Mouse (Mus musculus): ENCODE measurements around the gene Asxl2. TPM values are rescaled to one million over a fixed set of nuclear protein-coding genes. Genes with fewer than 3 reads are reported as not detected.

Asxl2 gene
- 15.2 and 17.2 TPM in 2 replicates for total RNA-seq (2012; rRNA removed)
- 11.6 and 13.7 TPM in 2 replicates for total RNA-seq (2014; rRNA removed)
- polyA plus RNA-seq (2012; ENCODE audit: insufficient read length, low read depth) = 17.1 and 18.9 TPM in 2 replicates

GRCm38 (mm10) chr12:3426530-3427034, at the start of gene Asxl2:
Gene Asxl2, plus strand, starts transcription at chr12:3426857.
- H3K4me1 ChIP-seq (ENCODE audit: control insufficient read depth in 1 of 2, insufficient read depth in 2 of 2) = peaks cover 7 to 35% of the 10 kb centered on the region in 2 experiments
- no peaks in the 10 kb centered on the region for H3K27me3 ChIP-seq (replicated peaks)
- H3K79me2 ChIP-seq (replicated peaks; ENCODE audit: control insufficient read depth, extremely low read depth, insufficient read depth, poor library complexity, severe bottlenecking) = peaks cover 78% of the 10 kb centered on the region
- peak within 1 kb of the TSS; percentile 98 for H3K4me2 ChIP-seq (ENCODE audit: insufficient read depth, low read depth, poor library complexity, severe bottlenecking)
- H3K27ac ChIP-seq (ENCODE audit: insufficient read depth, low read depth) = peak within 1 kb of the TSS; percentile 96
- H3K36me3 ChIP-seq (replicated peaks in 1 of 2; ENCODE audit: control insufficient read depth in 1 of 2, insufficient read depth in 1 of 2, low read length in 1 of 2) = peaks cover 10 to 23% of the 10 kb centered on the region in 2 experiments
- no peaks in the 10 kb centered on the region for H3K9me3 ChIP-seq (replicated peaks; ENCODE audit: low read length)
- dilution Hi-C loops (cut with MboI; ENCODE audit: extremely low pct_ligation_motif_present, extremely low pct_unique_long_range_greater_than_20kb, low sequenced_read_pairs) (no loop called here), in situ Hi-C loops (cut with MboI; ENCODE audit: low pct_ligation_motif_present, low pct_unique_long_range_greater_than_20kb, low sequenced_read_pairs) (no loop called here)
- peak; percentile 75; the same call in 1 of the 2 replicates for TF ChIP-seq KAT2A (IDR thresholded peaks at IDR 0.05; ENCODE audit: insufficient replicate concordance, low read length)
- TF ChIP-seq POLR2A (IDR thresholded peaks at IDR 0.05; ENCODE audit: low read depth, low read length) = peak; percentile 93
- no peak for TF ChIP-seq JUN (IDR thresholded peaks at IDR 0.05; ENCODE audit: insufficient read depth, low read depth, low read length)
- TF ChIP-seq BHLHE40 (IDR thresholded peaks at IDR 0.05; ENCODE audit: low read depth, low read length) = peak; percentile 99
- TF ChIP-seq PAX5 (IDR thresholded peaks at IDR 0.05; ENCODE audit: low read length) = no peak
- TF ChIP-seq MYC (IDR thresholded peaks at IDR 0.05; ENCODE audit: low read depth, low read length) = peak; percentile 81
- peak; percentile 85 for TF ChIP-seq SIN3A (IDR thresholded peaks at IDR 0.05; ENCODE audit: low read length)
- peak; percentile 63 for TF ChIP-seq IRF4 (IDR thresholded peaks at IDR 0.05; ENCODE audit: low read depth, low read length)
- TF ChIP-seq TCF12 (IDR thresholded peaks at IDR 0.05; ENCODE audit: low read depth, low read length) = peak; percentile 93
- no peak for TF ChIP-seq ZKSCAN1 (IDR thresholded peaks at IDR 0.05; ENCODE audit: borderline replicate concordance, low read depth, low read length)
- TF ChIP-seq MEF2A (IDR thresholded peaks at IDR 0.05; ENCODE audit: borderline replicate concordance, low read depth, low read length) = peak; percentile 81; the same call in 1 of the 2 replicates
- TF ChIP-seq MAZ (IDR thresholded peaks at IDR 0.05; ENCODE audit: low read depth, low read length) = peak; percentile 66; the same call in 1 of the 2 replicates
- no peak for TF ChIP-seq CTCF (conservative IDR thresholded peaks at IDR 0.05 in 1 of 2, IDR thresholded peaks at IDR 0.05 in 1 of 2; ENCODE audit: low read depth in 2 of 2, low read length in 2 of 2)
- peak; percentile 94 for TF ChIP-seq ELF1 (IDR thresholded peaks at IDR 0.05; ENCODE audit: low read depth, low read length)
- no peak for TF ChIP-seq E2F4 (IDR thresholded peaks at IDR 0.05; ENCODE audit: insufficient replicate concordance, low read depth, low read length)
- TF ChIP-seq ETS1 (conservative IDR thresholded peaks at IDR 0.05; ENCODE audit: low read depth, low read length) = peak; percentile 53; the same call in 1 of the 2 replicates
- peak; percentile 83 for TF ChIP-seq MXI1 (IDR thresholded peaks at IDR 0.05; ENCODE audit: low read depth, low read length)
- TF ChIP-seq NELFE (IDR thresholded peaks at IDR 0.05; ENCODE audit: low read depth, low read length) = peak; percentile 93
- TF ChIP-seq RCOR1 (conservative IDR thresholded peaks at IDR 0.05; ENCODE audit: low read depth, low read length) = peak; percentile 78; the same call in 1 of the 2 replicates
- no peak for TF ChIP-seq SMC3 (IDR thresholded peaks at IDR 0.05; ENCODE audit: low read depth, low read length)
- TF ChIP-seq MAFK (IDR thresholded peaks at IDR 0.05; ENCODE audit: insufficient replicate concordance, low read length) = no peak
- TF ChIP-seq TBP (conservative IDR thresholded peaks at IDR 0.05; ENCODE audit: low read depth, low read length) = peak; percentile 66
- TF ChIP-seq UBTF (IDR thresholded peaks at IDR 0.05; ENCODE audit: low read depth, low read length) = peak; percentile 73; the same call in 1 of the 2 replicates
- peak; percentile 96 for TF ChIP-seq USF2 (conservative IDR thresholded peaks at IDR 0.05; ENCODE audit: low read depth, low read length)
- peak; percentile 91 for TF ChIP-seq ZMIZ1 (IDR thresholded peaks at IDR 0.05; ENCODE audit: low read depth, low read length)
- TF ChIP-seq HCFC1 (IDR thresholded peaks at IDR 0.05; ENCODE audit: low read depth, low read length) = peak; percentile 78
- 0 out of 2 replicates have a peak, but pooled peaks have one; percentile 44 for TF ChIP-seq ZNF384 (IDR thresholded peaks at IDR 0.05; ENCODE audit: low read depth, low read length)
- TF ChIP-seq CHD2 (IDR thresholded peaks at IDR 0.05; ENCODE audit: low read length) = peak; percentile 47; the same call in 1 of the 2 replicates
- no peak for TF ChIP-seq JUND (conservative IDR thresholded peaks at IDR 0.05; ENCODE audit: low read depth, low read length)
- peak; percentile 93 for TF ChIP-seq MAX (IDR thresholded peaks at IDR 0.05; ENCODE audit: low read length)
- TF ChIP-seq POLR2AphosphoS2 (IDR thresholded peaks at IDR 0.05; ENCODE audit: low read depth, low read length) = peak; percentile 90; the same call in 1 of the 2 replicates
- TF ChIP-seq NRF1 (IDR thresholded peaks at IDR 0.05; ENCODE audit: low read depth, low read length) = peak; percentile 79
- TF ChIP-seq CHD1 (IDR thresholded peaks at IDR 0.05; ENCODE audit: low read depth, low read length) = peak; percentile 14; the same call in 1 of the 2 replicates
- TF ChIP-seq USF1 (IDR thresholded peaks at IDR 0.05; ENCODE audit: low read depth, low read length) = peak; percentile 98
- TF ChIP-seq EP300 (IDR thresholded peaks at IDR 0.05; ENCODE audit: low read length) = peak; percentile 46
- H3K4me3 ChIP-seq (replicated peaks in 1 of 3; ENCODE audit: low read depth in 2 of 3, low read length in 2 of 3, poor library complexity in 1 of 3) = peak within 1 kb of the TSS; percentile 77 to 99 (median 78)
- H3K9ac ChIP-seq (ENCODE audit: insufficient read depth, low read depth) = peak within 1 kb of the TSS; percentile 85
- DNase-seq (ENCODE audit: extremely low read depth) = peak; percentile 98
